Mouse (Mus musculus) limb, embryonic 15.5 days (tissue): ENCODE data around the gene Rbck1. TPM values are rescaled to one million over a fixed set of nuclear protein-coding genes. Genes with fewer than 3 reads are reported as not detected.
A peak's percentile ranks its signal among the peaks of the same experiment; 100 is the strongest.

Experiments used
- ATAC-seq: fragments of 200-750 bp; cut with Nextera tagmentation; 2 replicates; pipeline ENCODE4 v1.8.0; 2017; ENCODE audit warnings: low read depth, moderate TSS enrichment; ENCODE audit not compliant: insufficient number of reproducible peaks, low FRiP score, low TSS enrichment
- H3K27ac ChIP-seq: fragments of 300-500 bp; sonication (generic); 2 replicates; pipeline ENCODE4 v1.5.1; 2015; ENCODE audit warnings: moderate library complexity, mild to moderate bottlenecking, inconsistent platforms
- H3K27me3 ChIP-seq: fragments of 300-500 bp; sonication (generic); 2 replicates; pipeline ENCODE4 v1.6.1; 2015; ENCODE audit warnings: inconsistent platforms
- H3K36me3 ChIP-seq: fragments of 300-500 bp; sonication (generic); 2 replicates; pipeline ENCODE4 v1.6.1; 2015; ENCODE audit warnings: inconsistent platforms
- H3K4me1 ChIP-seq: fragments of 300-500 bp; sonication (generic); 2 replicates; pipeline ENCODE4 v1.6.1; 2015; ENCODE audit warnings: inconsistent platforms
- H3K4me2 ChIP-seq: fragments of 300-500 bp; sonication (generic); 2 replicates; pipeline ENCODE4 v1.6.1; 2015; ENCODE audit warnings: mild to moderate bottlenecking, inconsistent platforms
- H3K4me3 ChIP-seq: fragments of 300-500 bp; sonication (generic); 2 replicates; pipeline ENCODE4 v1.5.1; 2015; ENCODE audit warnings: mild to moderate bottlenecking, inconsistent platforms
- H3K9ac ChIP-seq: fragments of 300-500 bp; sonication (generic); 2 replicates; pipeline ENCODE4 v1.6.1; 2015; ENCODE audit warnings: inconsistent platforms
- H3K9me3 ChIP-seq: fragments of 300-500 bp; sonication (generic); 2 replicates; pipeline ENCODE4 v1.6.1; 2016; ENCODE audit warnings: inconsistent platforms
- WGBS: fragments of 180-500 bp; shearing (Covaris S2); methylation state at CpG from one replicate; pipeline ENCODE4 v1.1.7; 2015; 5-methylcytosine and 5-hydroxymethylcytosine counted together
- polyA plus RNA-seq: library from polyadenylated mRNA; unstranded; fragments of >200 nt; fragmentation: Nextera tagmentation; extraction: Ambion mirVana; gene quantifications from 2 replicates; pipeline ENCODE4 v1.2.1, GENCODE M21; 2015

The Rbck1 gene
- polyA plus RNA-seq, 1 experiment from 2014 or later, result 86.3 TPM

- no peak for ATAC-seq
- H3K36me3 ChIP-seq, result no peaks in the 10 kb centered on the region
- H3K27ac ChIP-seq, result no peak overlapping the region
- no peak overlapping the region for H3K4me3 ChIP-seq
- no peaks in the 10 kb centered on the region for H3K9me3 ChIP-seq
- peaks cover 16% of the 10 kb centered on the region for H3K4me1 ChIP-seq
- no peaks in the 10 kb centered on the region for H3K27me3 ChIP-seq
- no peak overlapping the region for H3K9ac ChIP-seq
- H3K4me2 ChIP-seq, result no peak overlapping the region
- 83% methylated on average over 22 of the region's 22 CpGs for WGBS
These were observed 7.3 kb upstream of the Rbck1 start for GRCm38 (mm10) chr2:152339631-152340179.

GRCm38 (mm10) chr2:152338319-152338718 lies 5.9 kb upstream of the Rbck1 start:
- H3K9ac ChIP-seq, result no peak overlapping the region
- H3K4me1 ChIP-seq, result peaks cover 6% of the 10 kb centered on the region
- no peak overlapping the region for H3K27ac ChIP-seq
- WGBS, result 80% methylated on average over 13 of the region's 13 CpGs
- H3K9me3 ChIP-seq, result no peaks in the 10 kb centered on the region
- no peaks in the 10 kb centered on the region for H3K36me3 ChIP-seq
- no peak for ATAC-seq
- no peak overlapping the region for H3K4me2 ChIP-seq
- no peak overlapping the region for H3K4me3 ChIP-seq
- no peaks in the 10 kb centered on the region for H3K27me3 ChIP-seq

- peaks cover under 1% of the 10 kb centered on the region; the same call in 1 of the 2 replicates for H3K4me1 ChIP-seq
- no peaks in the 10 kb centered on the region for H3K27me3 ChIP-seq
- H3K27ac ChIP-seq, result no peak overlapping the region
- no peaks in the 10 kb centered on the region for H3K9me3 ChIP-seq
- H3K36me3 ChIP-seq, result no peaks in the 10 kb centered on the region
- WGBS, result 86% methylated on average over 11 of the region's 11 CpGs
- H3K4me2 ChIP-seq, result no peak overlapping the region
- no peak overlapping the region for H3K9ac ChIP-seq
- no peak for ATAC-seq
- H3K4me3 ChIP-seq, result no peak overlapping the region
These were observed 5.2 kb upstream of the Rbck1 start for GRCm38 (mm10) chr2:152337591-152338212.

- H3K4me3 ChIP-seq, result no peak overlapping the region
- H3K27ac ChIP-seq, result no peak overlapping the region
- H3K36me3 ChIP-seq, result no peaks in the 10 kb centered on the region
- no peak for ATAC-seq
- H3K9me3 ChIP-seq, result no peaks in the 10 kb centered on the region
- H3K27me3 ChIP-seq, result no peaks in the 10 kb centered on the region
- H3K4me2 ChIP-seq, result no peak overlapping the region
- no peaks in the 10 kb centered on the region; the same call in 1 of the 2 replicates for H3K4me1 ChIP-seq
- H3K9ac ChIP-seq, result no peak overlapping the region
- WGBS, result 80% methylated on average over 1 of the region's 1 CpGs
These were observed 4.4 kb upstream of the Rbck1 start for GRCm38 (mm10) chr2:152336856-152337255.

GRCm38 (mm10) chr2:152335289-152335820 lies 2.9 kb upstream of the Rbck1 start:
- no peak for ATAC-seq
- Histone ChIP-seq H3K9me3 (no peaks in the 10 kb centered on the region), H3K4me1 (peaks cover 7% of the 10 kb centered on the region), H3K27me3 (no peaks in the 10 kb centered on the region), H3K36me3 (no peaks in the 10 kb centered on the region), H3K27ac (no peak overlapping the region), H3K9ac (no peak overlapping the region), H3K4me3 (no peak overlapping the region), H3K4me2 (no peak overlapping the region)
- WGBS, result 53% methylated on average over 10 of the region's 11 CpGs

GRCm38 (mm10) chr2:152333345-152334006 lies 1.0 kb upstream of the Rbck1 start:
- WGBS, result 68% methylated on average over 4 of the region's 4 CpGs
- no peak overlapping the region for H3K27ac ChIP-seq
- peaks cover 15% of the 10 kb centered on the region for H3K36me3 ChIP-seq
- no peak overlapping the region for H3K4me2 ChIP-seq
- no peak overlapping the region for H3K9ac ChIP-seq
- H3K9me3 ChIP-seq, result no peaks in the 10 kb centered on the region
- H3K4me3 ChIP-seq, result no peak overlapping the region
- peaks cover 7% of the 10 kb centered on the region for H3K4me1 ChIP-seq
- no peak for ATAC-seq
- H3K27me3 ChIP-seq, result no peaks in the 10 kb centered on the region

- Histone ChIP-seq H3K27ac (no peak overlapping the region), H3K4me1 (peaks cover 9% of the 10 kb centered on the region), H3K4me3 (peak overlapping the region; percentile 93), H3K36me3 (peaks cover 33% of the 10 kb centered on the region), H3K27me3 (no peaks in the 10 kb centered on the region), H3K9ac (no peak overlapping the region), H3K9me3 (no peaks in the 10 kb centered on the region), H3K4me2 (peak overlapping the region; percentile 68)
- ATAC-seq, result no peak
- 59% methylated on average over 7 of the region's 7 CpGs for WGBS
These were observed 1.5 kb downstream of the Rbck1 start for GRCm38 (mm10) chr2:152330858-152331423.

- no peaks in the 10 kb centered on the region for H3K27me3 ChIP-seq
- 75% methylated on average over 5 of the region's 5 CpGs for WGBS
- H3K9ac ChIP-seq, result no peak overlapping the region
- no peak overlapping the region for H3K4me3 ChIP-seq
- H3K27ac ChIP-seq, result no peak overlapping the region
- H3K4me2 ChIP-seq, result no peak overlapping the region
- no peak for ATAC-seq
- peaks cover 62% of the 10 kb centered on the region for H3K36me3 ChIP-seq
- H3K4me1 ChIP-seq, result peaks cover 9% of the 10 kb centered on the region
- H3K9me3 ChIP-seq, result no peaks in the 10 kb centered on the region
These were observed 4.5 kb downstream of the Rbck1 start for GRCm38 (mm10) chr2:152327980-152328379.

- Histone ChIP-seq H3K4me1 (peaks cover 9% of the 10 kb centered on the region), H3K4me3 (no peak overlapping the region), H3K4me2 (no peak overlapping the region), H3K27me3 (no peaks in the 10 kb centered on the region), H3K36me3 (peaks cover 76% of the 10 kb centered on the region), H3K27ac (no peak overlapping the region), H3K9ac (no peak overlapping the region), H3K9me3 (no peaks in the 10 kb centered on the region)
- WGBS, result 83% methylated on average over 8 of the region's 8 CpGs
- ATAC-seq, result no peak
These were observed 5.8 kb downstream of the Rbck1 start for GRCm38 (mm10) chr2:152326654-152327053.

- no peaks in the 10 kb centered on the region for H3K27me3 ChIP-seq
- H3K36me3 ChIP-seq, result peaks cover 81% of the 10 kb centered on the region
- peaks cover 9% of the 10 kb centered on the region for H3K4me1 ChIP-seq
- H3K9me3 ChIP-seq, result no peaks in the 10 kb centered on the region
- no peak overlapping the region for H3K27ac ChIP-seq
- H3K4me2 ChIP-seq, result no peak overlapping the region
- no peak overlapping the region for H3K4me3 ChIP-seq
- 93% methylated on average over 13 of the region's 13 CpGs for WGBS
- H3K9ac ChIP-seq, result no peak overlapping the region
- ATAC-seq, result no peak
These were observed 6.3 kb downstream of the Rbck1 start for GRCm38 (mm10) chr2:152326157-152326556.

GRCm38 (mm10) chr2:152324842-152325241 lies 7.6 kb downstream of the Rbck1 start:
- Histone ChIP-seq H3K4me1 (0 out of 2 replicates have a peak, but pooled peaks cover 2% of the 10 kb centered on the region), H3K4me2 (no peak overlapping the region), H3K4me3 (no peak overlapping the region), H3K36me3 (peaks cover 91% of the 10 kb centered on the region), H3K27ac (no peak overlapping the region), H3K9me3 (no peaks in the 10 kb centered on the region), H3K9ac (no peak overlapping the region), H3K27me3 (no peaks in the 10 kb centered on the region)
- WGBS, result 84% methylated on average over 3 of the region's 3 CpGs
- ATAC-seq, result no peak

GRCm38 (mm10) chr2:152323971-152324370 lies 8.5 kb downstream of the Rbck1 start:
- Histone ChIP-seq H3K4me2 (no peak overlapping the region), H3K27ac (no peak overlapping the region), H3K9ac (no peak overlapping the region), H3K4me1 (0 out of 2 replicates have a peak, but pooled peaks cover 2% of the 10 kb centered on the region), H3K27me3 (no peaks in the 10 kb centered on the region), H3K36me3 (peaks cover 91% of the 10 kb centered on the region), H3K4me3 (no peak overlapping the region), H3K9me3 (no peaks in the 10 kb centered on the region)
- no peak for ATAC-seq
- 92% methylated on average over 14 of the region's 14 CpGs for WGBS
